Mouse (Mus musculus) hindbrain, embryonic 14.5 days (tissue): ENCODE measurements around the gene Pop4. TPM values are rescaled to one million over a fixed set of nuclear protein-coding genes. Genes with fewer than 3 reads are reported as not detected.

Source experiments
- ATAC-seq: fragments of 200-750 bp; cut with Nextera tagmentation; 2 replicates; pipeline ENCODE4 v1.8.0; 2017; ENCODE audit warnings: moderate number of reproducible peaks, mild to moderate bottlenecking, moderate TSS enrichment, moderate library complexity; ENCODE audit not compliant: low FRiP score
- DNase-seq: peaks from one replicate; pipeline ENCODE4 v3.0.0-alpha.2; 2015; ENCODE audit warnings: low spot score
- H3K27ac ChIP-seq: fragments of 300-500 bp; sonication (generic); 2 replicates; pipeline ENCODE4 v1.5.1; 2014; ENCODE audit warnings: mild to moderate bottlenecking, moderate library complexity
- H3K27me3 ChIP-seq: fragments of 300-500 bp; sonication (generic); 2 replicates; pipeline ENCODE4 v1.6.1; 2014; ENCODE audit warnings: mild to moderate bottlenecking, low read length, mixed read lengths; ENCODE audit not compliant: control insufficient read depth, insufficient read depth
- H3K36me3 ChIP-seq: fragments of 300-500 bp; sonication (generic); replicated peaks from 2 replicates; pipeline ENCODE4 v1.6.1; 2014; ENCODE audit not compliant: control insufficient read depth, insufficient read depth
- H3K4me1 ChIP-seq: fragments of 300-500 bp; sonication (generic); replicated peaks from 2 replicates; pipeline ENCODE4 v1.6.1; 2014; ENCODE audit warnings: antibody characterized with exemption, low read length, mixed read lengths; ENCODE audit not compliant: control insufficient read depth, insufficient read depth
- H3K4me2 ChIP-seq: fragments of 300-500 bp; sonication (generic); replicated peaks from 2 replicates; pipeline ENCODE4 v1.6.1; 2014; ENCODE audit warnings: mild to moderate bottlenecking, moderate library complexity
- H3K4me3 ChIP-seq: fragments of 300-500 bp; sonication (generic); replicated peaks from 2 replicates; pipeline ENCODE4 v1.5.1; 2014; ENCODE audit warnings: mild to moderate bottlenecking, low read length
- H3K9ac ChIP-seq: fragments of 300-500 bp; sonication (generic); 2 replicates; pipeline ENCODE4 v1.6.1; 2014
- H3K9me3 ChIP-seq: fragments of 300-500 bp; sonication (generic); 2 replicates; pipeline ENCODE4 v1.6.1; 2016; ENCODE audit warnings: low read length; ENCODE audit not compliant: control insufficient read depth
- WGBS: fragments of 180-500 bp; shearing (Covaris S2); extraction: QIAGEN DNeasy Blood & Tissue Kit; methylation state at CpG from one replicate; pipeline ENCODE4 v1.1.7; 2014; 5-methylcytosine and 5-hydroxymethylcytosine counted together
- polyA plus RNA-seq: library from polyadenylated mRNA; unstranded; fragments of >200 nt; fragmentation: Nextera tagmentation; extraction: Ambion mirVana; gene quantifications from 2 replicates; pipeline ENCODE4 v1.2.1, GENCODE M21; 2014

Pop4 gene
- polyA plus RNA-seq, 1 experiment from 2014 or later, result 77.8 TPM

DNA sequence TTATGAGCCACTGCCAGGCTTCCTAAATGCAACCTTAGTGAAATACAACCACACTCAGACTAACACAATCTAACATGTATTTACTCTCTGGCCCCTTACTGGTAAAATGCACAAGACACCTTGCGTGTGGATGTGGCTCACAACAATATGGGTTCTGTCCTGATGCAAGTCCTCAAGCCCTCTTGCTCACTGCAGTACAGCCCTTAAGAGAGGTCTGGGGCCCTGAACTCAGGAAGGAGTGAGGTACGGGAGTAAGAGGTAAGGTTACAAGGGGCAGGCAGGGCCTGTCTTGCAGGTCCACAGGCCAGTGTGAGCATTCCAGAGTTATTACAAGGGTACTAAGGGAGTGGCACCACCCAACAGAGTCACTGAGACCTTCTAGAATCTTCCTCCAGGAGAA, 45.0 kb downstream of the Pop4 start:
- ATAC-seq, result no peak
- H3K4me3 ChIP-seq, result no peak overlapping the region
- H3K4me2 ChIP-seq, result no peak overlapping the region
- no peaks in the 10 kb centered on the region for H3K36me3 ChIP-seq
- no peak overlapping the region for H3K9ac ChIP-seq
- 85% methylated on average over 2 of the region's 2 CpGs for WGBS
- H3K9me3 ChIP-seq, result no peaks in the 10 kb centered on the region
- peaks cover 10% of the 10 kb centered on the region; the same call in 1 of the 2 replicates for H3K4me1 ChIP-seq
- H3K27me3 ChIP-seq, result peaks cover 7% of the 10 kb centered on the region; the same call in 1 of the 2 replicates
- DNase-seq, result no peak
- no peak overlapping the region for H3K27ac ChIP-seq

DNA sequence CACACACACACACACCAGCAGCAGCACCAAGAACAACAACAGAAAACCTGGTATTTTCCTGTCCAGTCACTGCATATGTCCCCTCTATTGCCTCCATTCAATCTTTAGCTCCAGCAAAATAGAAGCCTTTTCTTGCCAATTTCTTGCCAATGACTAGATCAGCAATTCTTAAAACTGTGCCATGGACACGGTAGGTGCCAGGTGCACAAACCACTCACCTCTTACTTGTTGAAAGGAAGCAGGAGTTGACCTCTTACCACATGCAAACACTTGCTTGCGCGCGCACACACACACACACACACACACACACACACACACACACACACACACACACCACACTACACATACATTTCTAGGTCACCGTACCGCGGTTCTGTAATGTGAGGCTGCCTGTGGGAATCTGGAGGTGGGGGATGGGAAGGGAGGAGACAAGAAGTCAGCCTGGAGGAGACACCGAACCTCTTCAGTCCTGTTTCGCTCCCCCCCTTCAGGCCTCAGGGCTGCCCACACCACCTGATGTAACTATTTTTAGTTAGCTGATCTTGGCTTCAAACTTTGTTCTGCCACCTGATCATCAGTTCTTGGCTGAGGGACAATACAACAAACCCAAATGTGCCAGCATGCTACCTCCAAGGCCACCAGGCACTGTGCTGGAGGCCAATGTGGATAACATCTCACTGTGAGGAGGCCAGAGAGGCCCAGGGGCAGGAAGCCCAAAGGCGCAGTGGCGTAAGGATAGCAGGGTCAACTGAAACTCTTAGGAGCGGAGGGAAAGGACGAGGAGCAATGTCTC, 46.5 kb downstream of the Pop4 start:
- no peaks in the 10 kb centered on the region for H3K9me3 ChIP-seq
- H3K27me3 ChIP-seq, result peaks cover 2% of the 10 kb centered on the region; the same call in 1 of the 2 replicates
- H3K9ac ChIP-seq, result no peak overlapping the region
- ATAC-seq (no peak), DNase-seq (no peak)
- no peak overlapping the region for H3K4me2 ChIP-seq
- H3K27ac ChIP-seq, result no peak overlapping the region
- peaks cover 10% of the 10 kb centered on the region; the same call in 1 of the 2 replicates for H3K4me1 ChIP-seq
- no peaks in the 10 kb centered on the region for H3K36me3 ChIP-seq
- 91% methylated on average over 13 of the region's 13 CpGs for WGBS
- no peak overlapping the region for H3K4me3 ChIP-seq

DNA sequence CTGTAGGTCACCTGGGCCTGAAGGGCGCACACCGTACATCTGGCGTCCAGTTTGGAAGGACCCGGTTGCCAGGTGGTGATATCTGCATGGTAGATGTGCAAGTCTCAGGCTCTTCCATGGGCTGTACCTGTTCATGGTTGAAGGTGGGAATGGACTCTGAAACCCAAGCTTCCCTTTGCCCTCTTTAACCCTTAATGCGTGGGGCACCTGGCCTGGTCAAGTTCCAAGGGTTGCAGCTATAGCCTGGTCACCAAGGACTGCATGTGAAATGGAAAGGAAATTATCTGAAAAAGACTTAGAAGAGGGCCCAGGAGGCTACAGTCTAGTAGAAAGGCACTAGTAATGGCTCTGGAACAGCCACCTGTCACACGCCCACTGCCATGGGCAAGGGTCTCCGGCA, 50.4 kb downstream of the Pop4 start:
- 94% methylated on average over 7 of the region's 7 CpGs for WGBS
- no peaks in the 10 kb centered on the region for H3K27me3 ChIP-seq
- no peak for DNase-seq
- no peak overlapping the region for H3K4me3 ChIP-seq
- no peaks in the 10 kb centered on the region for H3K4me1 ChIP-seq
- no peaks in the 10 kb centered on the region for H3K36me3 ChIP-seq
- H3K4me2 ChIP-seq, result no peak overlapping the region
- no peak for ATAC-seq
- H3K9me3 ChIP-seq, result no peaks in the 10 kb centered on the region
- no peak overlapping the region for H3K27ac ChIP-seq
- no peak overlapping the region for H3K9ac ChIP-seq

DNA sequence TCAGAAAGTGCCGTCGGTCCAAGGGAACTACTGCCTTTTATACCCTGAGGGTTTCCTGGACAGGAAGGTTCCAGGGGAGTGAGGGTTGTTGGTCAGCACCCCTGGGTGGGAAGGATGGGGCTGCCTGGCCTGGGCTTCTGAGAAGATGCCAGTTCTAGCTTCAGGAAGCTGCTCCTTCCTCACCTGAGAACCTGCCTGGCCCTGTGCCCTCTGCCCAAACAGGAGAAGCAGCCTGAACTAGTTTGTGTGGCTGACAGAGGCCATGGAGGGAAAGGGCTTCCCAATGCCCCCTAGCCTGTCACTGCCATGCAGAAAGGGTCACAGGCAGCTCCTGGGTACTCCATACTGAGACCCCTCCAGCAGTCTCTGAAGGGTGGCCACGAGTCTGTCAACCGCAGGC, 51.7 kb downstream of the Pop4 start:
- Histone ChIP-seq H3K4me3 (no peak overlapping the region), H3K9ac (no peak overlapping the region), H3K27me3 (no peaks in the 10 kb centered on the region), H3K4me1 (no peaks in the 10 kb centered on the region), H3K9me3 (no peaks in the 10 kb centered on the region), H3K4me2 (no peak overlapping the region), H3K27ac (no peak overlapping the region), H3K36me3 (no peaks in the 10 kb centered on the region)
- DNase-seq (no peak), ATAC-seq (no peak)
- 89% methylated on average over 4 of the region's 4 CpGs for WGBS

DNA sequence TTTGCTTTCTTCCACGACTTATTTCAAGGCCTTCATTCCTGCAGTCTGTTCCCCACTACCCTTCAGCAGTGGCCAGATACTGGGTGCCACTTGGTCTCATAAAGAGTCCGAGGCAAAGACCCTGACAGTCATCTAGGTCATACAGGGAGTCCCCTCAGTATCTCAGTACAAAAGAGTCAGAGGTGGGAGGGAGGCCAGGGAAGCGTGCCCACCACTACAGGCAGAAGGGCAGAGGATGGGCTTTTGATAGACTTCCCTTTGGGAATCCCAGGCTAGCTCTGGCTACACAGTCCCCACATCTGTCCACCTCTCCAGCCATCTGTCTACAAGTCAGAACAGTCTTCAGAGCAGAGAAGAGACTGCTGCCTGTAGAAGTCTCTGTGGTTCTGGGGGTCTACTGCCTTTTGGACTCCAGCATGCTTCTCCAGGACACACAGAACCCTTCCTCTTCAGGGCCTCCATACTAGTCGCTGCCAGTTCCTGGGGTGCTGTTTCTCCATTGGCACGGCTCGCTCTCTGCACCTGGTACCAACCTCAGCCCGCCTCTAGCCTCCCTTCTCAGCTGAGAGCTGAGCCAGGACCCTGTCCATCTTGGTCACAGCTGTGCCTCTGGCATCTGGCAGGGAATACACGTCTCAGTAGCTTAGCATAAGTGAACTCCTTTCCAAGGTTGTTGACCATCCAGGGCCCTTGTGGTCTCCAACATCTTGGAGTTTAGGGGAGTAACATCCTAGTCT, 52.4 kb downstream of the Pop4 start:
- no peak overlapping the region for H3K4me2 ChIP-seq
- ATAC-seq, result no peak
- no peaks in the 10 kb centered on the region for H3K36me3 ChIP-seq
- no peaks in the 10 kb centered on the region for H3K9me3 ChIP-seq
- H3K4me1 ChIP-seq, result no peaks in the 10 kb centered on the region
- no peak overlapping the region for H3K9ac ChIP-seq
- no peak overlapping the region for H3K27ac ChIP-seq
- WGBS, result 73% methylated on average over 8 of the region's 8 CpGs
- H3K4me3 ChIP-seq, result no peak overlapping the region
- no peaks in the 10 kb centered on the region for H3K27me3 ChIP-seq
- DNase-seq, result no peak

DNA sequence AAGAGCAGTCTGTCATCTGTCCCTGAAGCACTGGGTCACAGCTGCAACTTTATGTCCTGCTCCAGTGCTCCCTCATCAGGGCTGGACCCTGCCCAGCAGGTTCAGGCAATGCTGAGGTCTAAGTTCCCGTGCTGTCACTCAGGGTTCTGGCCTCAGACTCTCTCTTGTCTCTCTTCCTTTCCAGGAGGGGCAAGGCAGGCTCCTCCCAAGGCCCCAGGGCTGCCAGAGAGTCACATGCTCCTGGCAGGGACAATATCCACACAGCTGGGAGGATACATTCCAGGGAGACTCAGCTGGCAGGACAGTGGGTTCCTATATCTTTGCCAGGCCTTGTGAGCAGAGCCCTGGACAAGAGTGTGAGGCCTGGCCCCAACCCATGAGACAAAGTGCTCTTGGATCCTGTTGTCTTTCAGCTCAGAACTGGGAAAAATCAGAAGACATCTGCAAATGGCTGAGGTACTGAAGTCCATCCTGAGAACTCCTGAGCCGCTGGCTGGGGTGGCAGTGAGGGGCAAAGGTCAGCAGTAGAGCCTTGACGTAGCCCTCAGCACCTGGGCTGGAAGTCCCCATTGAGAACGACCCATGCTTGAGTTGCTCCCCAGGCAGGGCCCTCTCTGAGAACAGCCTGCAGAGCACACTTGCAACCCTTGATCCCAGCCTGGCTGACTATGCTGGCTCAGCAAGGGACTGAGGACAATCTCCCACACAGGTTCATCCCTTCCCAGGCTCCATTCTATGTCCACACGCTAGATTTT, 53.6 kb downstream of the Pop4 start:
- no peak overlapping the region for H3K27ac ChIP-seq
- no peaks in the 10 kb centered on the region for H3K9me3 ChIP-seq
- no peaks in the 10 kb centered on the region for H3K27me3 ChIP-seq
- H3K36me3 ChIP-seq, result no peaks in the 10 kb centered on the region
- DNase-seq (no peak), ATAC-seq (peak; percentile 16; the same call in 1 of the 2 replicates)
- H3K4me2 ChIP-seq, result no peak overlapping the region
- WGBS, result 71% methylated on average over 5 of the region's 5 CpGs
- no peaks in the 10 kb centered on the region for H3K4me1 ChIP-seq
- no peak overlapping the region for H3K9ac ChIP-seq
- no peak overlapping the region for H3K4me3 ChIP-seq

DNA sequence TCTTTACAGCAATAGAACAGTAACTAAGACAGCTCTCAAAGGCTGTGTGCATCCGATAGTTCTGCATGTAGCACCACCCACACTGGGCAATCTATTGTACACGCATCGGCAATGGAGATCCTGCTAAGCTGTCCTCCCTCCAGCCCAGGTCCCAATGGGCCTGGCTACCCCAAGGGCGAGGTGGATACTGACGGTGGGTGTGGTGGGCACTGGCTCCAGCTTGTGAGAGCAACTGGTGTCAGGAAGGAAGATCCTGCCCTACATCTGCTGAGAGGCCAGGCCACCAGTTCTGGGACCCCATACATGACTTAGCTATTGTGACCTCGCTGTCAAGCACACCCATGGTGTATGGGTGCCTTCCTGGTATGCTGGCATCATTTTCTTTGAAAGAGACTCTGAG, 55.5 kb downstream of the Pop4 start:
- no peak for ATAC-seq
- no peaks in the 10 kb centered on the region for H3K27me3 ChIP-seq
- H3K4me1 ChIP-seq, result no peaks in the 10 kb centered on the region
- H3K9me3 ChIP-seq, result no peaks in the 10 kb centered on the region
- WGBS, result 92% methylated on average over 6 of the region's 6 CpGs
- H3K36me3 ChIP-seq, result no peaks in the 10 kb centered on the region
- H3K4me2 ChIP-seq, result no peak overlapping the region
- H3K9ac ChIP-seq, result no peak overlapping the region
- DNase-seq, result no peak
- H3K27ac ChIP-seq, result no peak overlapping the region
- no peak overlapping the region for H3K4me3 ChIP-seq

DNA sequence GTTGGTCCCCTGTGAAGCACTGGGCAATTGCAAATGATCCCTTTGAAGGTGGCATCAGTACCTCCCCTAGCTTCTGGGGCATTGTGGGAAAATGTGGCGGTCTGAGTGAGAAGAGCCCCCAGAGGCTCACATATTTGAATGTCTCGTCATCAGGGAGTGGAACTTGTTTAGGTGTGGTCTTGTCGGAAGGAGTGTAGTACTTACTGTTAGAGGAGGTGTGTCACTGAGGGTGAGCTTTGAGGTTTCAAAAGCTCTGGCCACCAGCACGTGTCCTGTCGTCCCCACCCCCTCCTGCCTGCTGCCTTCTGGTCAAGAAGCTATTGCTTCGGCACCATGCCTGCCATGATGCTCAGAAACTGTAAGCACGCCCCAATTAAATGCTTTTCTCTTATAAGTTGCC, 55.9 kb downstream of the Pop4 start:
- ATAC-seq, result no peak
- WGBS, result 75% methylated on average over 7 of the region's 7 CpGs
- no peak for DNase-seq
- Histone ChIP-seq H3K27me3 (no peaks in the 10 kb centered on the region), H3K4me1 (no peaks in the 10 kb centered on the region), H3K9me3 (no peaks in the 10 kb centered on the region), H3K4me2 (no peak overlapping the region), H3K36me3 (no peaks in the 10 kb centered on the region), H3K27ac (no peak overlapping the region), H3K9ac (no peak overlapping the region), H3K4me3 (no peak overlapping the region)
